Mouse (Mus musculus) CH12.LX (cell line): ENCODE measurements around the gene Perm1. TPM values are rescaled to one million over a fixed set of nuclear protein-coding genes. Genes with fewer than 3 reads are reported as not detected.
A peak's percentile ranks its signal among the peaks of the same experiment; 100 is the strongest.

Source experiments
- DNase-seq: peaks from one replicate; pipeline ENCODE4 v3.0.0-alpha.2; 2013; ENCODE audit errors: extremely low read depth
- H3K27ac ChIP-seq: 2 replicates; pipeline ENCODE4 v1.5.1; 2012; ENCODE audit warnings: low read depth, mild to moderate bottlenecking, control low read depth, moderate library complexity; ENCODE audit not compliant: insufficient read depth
- H3K27me3 ChIP-seq: replicated peaks from 2 replicates; pipeline ENCODE3; 2012; ENCODE audit warnings: inconsistent platforms
- H3K36me3 ChIP-seq, 2 experiments: replicated peaks in 1 of 2; 2 replicates each; pipeline versions ENCODE3 to v1.6.1; 2012; ENCODE audit warnings: inconsistent platforms in 1 of 2, low read length in 1 of 2, mild to moderate bottlenecking in 1 of 2, mixed read lengths in 1 of 2, moderate library complexity in 1 of 2; ENCODE audit not compliant: control insufficient read depth in 1 of 2, insufficient read depth in 1 of 2
- H3K4me1 ChIP-seq, 2 experiments: 2 replicates each; pipeline ENCODE4 v1.6.1; 2012; ENCODE audit warnings: inconsistent platforms in 1 of 2, moderate library complexity in 1 of 2; ENCODE audit not compliant: insufficient read depth in 2 of 2, control insufficient read depth in 1 of 2
- H3K4me2 ChIP-seq: 2 replicates; pipeline ENCODE4 v1.6.1; 2012; ENCODE audit warnings: low read depth, mild to moderate bottlenecking, control low read depth; ENCODE audit not compliant: poor library complexity, insufficient read depth, severe bottlenecking
- H3K4me3 ChIP-seq, 3 experiments: fragments of 150-350 bp in 1 of 3; sonication (generic) in 1 of 3; replicated peaks in 1 of 3; 2 replicates each; pipeline versions ENCODE3 to v1.5.1; 2011 to 2012; ENCODE audit warnings: low read depth in 2 of 3, low read length in 2 of 3, mild to moderate bottlenecking in 2 of 3, moderate library complexity in 2 of 3, control low read depth in 1 of 3, improper control_type of control experiment in 1 of 3, inconsistent platforms in 1 of 3, mixed read lengths in 1 of 3; ENCODE audit not compliant: poor library complexity in 1 of 3
- H3K79me2 ChIP-seq: replicated peaks from 2 replicates; pipeline ENCODE4 v1.6.1; 2012; ENCODE audit warnings: mild to moderate bottlenecking, moderate library complexity; ENCODE audit not compliant: control insufficient read depth, poor library complexity, insufficient read depth, severe bottlenecking; ENCODE audit errors: extremely low read depth
- H3K9ac ChIP-seq: 2 replicates; pipeline ENCODE4 v1.6.1; 2012; ENCODE audit warnings: low read depth, mild to moderate bottlenecking, control low read depth, moderate library complexity; ENCODE audit not compliant: insufficient read depth
- H3K9me3 ChIP-seq: replicated peaks from 2 replicates; pipeline ENCODE3; 2012; ENCODE audit warnings: low read length, inconsistent platforms, mixed read lengths
- BHLHE40 ChIP-seq: IDR thresholded peaks from 2 replicates; pipeline ENCODE4 v1.6.1; 2011; ENCODE audit warnings: mild to moderate bottlenecking, low read depth, low read length, improper control_type of control experiment
- CHD1 ChIP-seq: IDR thresholded peaks from 2 replicates; pipeline ENCODE4 v1.6.1; 2012; ENCODE audit warnings: low read depth, low read length, improper control_type of control experiment, inconsistent platforms
- CHD2 ChIP-seq: IDR thresholded peaks from 2 replicates; pipeline ENCODE4 v1.6.1; 2011; ENCODE audit warnings: low read length, improper control_type of control experiment
- CTCF ChIP-seq, 2 experiments: IDR thresholded peaks in 1 of 2; conservative IDR thresholded peaks in 1 of 2; 2 replicates each; pipeline ENCODE4 v1.5.1; 2011 to 2012; ENCODE audit warnings: low read depth in 2 of 2, low read length in 2 of 2, improper control_type of control experiment in 1 of 2, inconsistent platforms in 1 of 2, mild to moderate bottlenecking in 1 of 2, moderate library complexity in 1 of 2
- E2F4 ChIP-seq: IDR thresholded peaks from 2 replicates; pipeline ENCODE4 v1.6.1; 2011; ENCODE audit warnings: low read depth, low read length, improper control_type of control experiment; ENCODE audit not compliant: insufficient replicate concordance
- ELF1 ChIP-seq: IDR thresholded peaks from 2 replicates; pipeline ENCODE4 v1.6.1; 2014; ENCODE audit warnings: low read depth, mild to moderate bottlenecking, inconsistent platforms, low read length, improper control_type of control experiment
- EP300 ChIP-seq: IDR thresholded peaks from 2 replicates; pipeline ENCODE4 v1.6.1; 2011; ENCODE audit warnings: low read length, improper control_type of control experiment
- ETS1 ChIP-seq: conservative IDR thresholded peaks from 2 replicates; pipeline ENCODE4 v1.6.1; 2012; ENCODE audit warnings: low read depth, mild to moderate bottlenecking, inconsistent platforms, low read length, improper control_type of control experiment, moderate library complexity
- GABPA ChIP-seq: IDR thresholded peaks from 2 replicates; pipeline ENCODE4 v1.6.1; 2012; ENCODE audit warnings: low read depth, low read length, improper control_type of control experiment, inconsistent platforms; ENCODE audit not compliant: insufficient replicate concordance
- HCFC1 ChIP-seq: IDR thresholded peaks from 2 replicates; pipeline ENCODE4 v1.6.1; 2012; ENCODE audit warnings: low read depth, mild to moderate bottlenecking, inconsistent platforms, low read length, improper control_type of control experiment
- IRF4 ChIP-seq: IDR thresholded peaks from 2 replicates; pipeline ENCODE4 v1.6.1; 2014; ENCODE audit warnings: low read depth, mild to moderate bottlenecking, inconsistent platforms, low read length, improper control_type of control experiment
- JUN ChIP-seq: IDR thresholded peaks from 2 replicates; pipeline ENCODE4 v1.6.1; 2011; ENCODE audit warnings: low read depth, mild to moderate bottlenecking, low read length, improper control_type of control experiment, moderate library complexity; ENCODE audit not compliant: insufficient read depth
- JUND ChIP-seq: conservative IDR thresholded peaks from 2 replicates; pipeline ENCODE4 v1.6.1; 2011; ENCODE audit warnings: low read depth, low read length, improper control_type of control experiment
- KAT2A ChIP-seq: IDR thresholded peaks from 2 replicates; pipeline ENCODE4 v1.6.1; 2012; ENCODE audit warnings: low read length, improper control_type of control experiment, inconsistent platforms; ENCODE audit not compliant: insufficient replicate concordance
- MAFK ChIP-seq: IDR thresholded peaks from 2 replicates; pipeline ENCODE4 v1.6.1; 2011; ENCODE audit warnings: low read length, improper control_type of control experiment; ENCODE audit not compliant: insufficient replicate concordance
- MAX ChIP-seq: IDR thresholded peaks from 2 replicates; pipeline ENCODE4 v1.6.1; 2011; ENCODE audit warnings: low read length, improper control_type of control experiment
- MAZ ChIP-seq: IDR thresholded peaks from 2 replicates; pipeline ENCODE4 v1.6.1; 2012; ENCODE audit warnings: low read depth, mild to moderate bottlenecking, inconsistent platforms, low read length, improper control_type of control experiment, moderate library complexity
- MEF2A ChIP-seq: IDR thresholded peaks from 2 replicates; pipeline ENCODE4 v1.6.1; 2014; ENCODE audit warnings: low read depth, mild to moderate bottlenecking, inconsistent platforms, low read length, improper control_type of control experiment, borderline replicate concordance
- MXI1 ChIP-seq: IDR thresholded peaks from 2 replicates; pipeline ENCODE4 v1.6.1; 2011; ENCODE audit warnings: mild to moderate bottlenecking, low read depth, low read length, improper control_type of control experiment
- MYC ChIP-seq: IDR thresholded peaks from 2 replicates; pipeline ENCODE4 v1.6.1; 2011; ENCODE audit warnings: low read depth, mild to moderate bottlenecking, improper control_type of control experiment, low read length
- NELFE ChIP-seq: IDR thresholded peaks from 2 replicates; pipeline ENCODE4 v1.6.1; 2011; ENCODE audit warnings: low read depth, low read length, improper control_type of control experiment
- NRF1 ChIP-seq: IDR thresholded peaks from 2 replicates; pipeline ENCODE4 v1.6.1; 2014; ENCODE audit warnings: low read depth, mild to moderate bottlenecking, inconsistent platforms, low read length, improper control_type of control experiment, moderate library complexity
- PAX5 ChIP-seq: IDR thresholded peaks from 2 replicates; pipeline ENCODE4 v1.6.1; 2012; ENCODE audit warnings: low read length, inconsistent platforms, mixed read lengths
- POLR2A ChIP-seq: IDR thresholded peaks from 2 replicates; pipeline ENCODE4 v1.6.1; 2011; ENCODE audit warnings: low read depth, mild to moderate bottlenecking, improper control_type of control experiment, low read length
- POLR2AphosphoS2 ChIP-seq: IDR thresholded peaks from 2 replicates; pipeline ENCODE4 v1.6.1; 2011; ENCODE audit warnings: low read depth, low read length, improper control_type of control experiment
- RAD21 ChIP-seq: IDR thresholded peaks from 2 replicates; pipeline ENCODE4 v1.6.1; 2011; ENCODE audit warnings: low read depth, mild to moderate bottlenecking, low read length, improper control_type of control experiment, moderate library complexity
- RCOR1 ChIP-seq: conservative IDR thresholded peaks from 2 replicates; pipeline ENCODE4 v1.6.1; 2012; ENCODE audit warnings: low read depth, mild to moderate bottlenecking, inconsistent platforms, low read length, improper control_type of control experiment
- SIN3A ChIP-seq: IDR thresholded peaks from 2 replicates; pipeline ENCODE4 v1.6.1; 2012; ENCODE audit warnings: low read length, improper control_type of control experiment, inconsistent platforms
- SMC3 ChIP-seq: IDR thresholded peaks from 2 replicates; pipeline ENCODE4 v1.6.1; 2011; ENCODE audit warnings: low read depth, low read length, improper control_type of control experiment
- TBP ChIP-seq: conservative IDR thresholded peaks from 2 replicates; pipeline ENCODE4 v1.6.1; 2011; ENCODE audit warnings: low read depth, low read length, improper control_type of control experiment
- TCF12 ChIP-seq: IDR thresholded peaks from 2 replicates; pipeline ENCODE4 v1.6.1; 2014; ENCODE audit warnings: low read depth, mild to moderate bottlenecking, inconsistent platforms, low read length, improper control_type of control experiment
- UBTF ChIP-seq: IDR thresholded peaks from 2 replicates; pipeline ENCODE4 v1.6.1; 2012; ENCODE audit warnings: low read depth, mild to moderate bottlenecking, inconsistent platforms, low read length, improper control_type of control experiment, moderate library complexity
- USF1 ChIP-seq: IDR thresholded peaks from 2 replicates; pipeline ENCODE4 v1.6.1; 2014; ENCODE audit warnings: low read depth, mild to moderate bottlenecking, inconsistent platforms, low read length, improper control_type of control experiment
- USF2 ChIP-seq: conservative IDR thresholded peaks from 2 replicates; pipeline ENCODE4 v1.6.1; 2011; ENCODE audit warnings: low read depth, low read length, improper control_type of control experiment
- ZC3H11A ChIP-seq: IDR thresholded peaks from 2 replicates; pipeline ENCODE4 v1.6.1; 2012; ENCODE audit warnings: low read depth, mild to moderate bottlenecking, inconsistent platforms, low read length, improper control_type of control experiment
- ZKSCAN1 ChIP-seq: IDR thresholded peaks from 2 replicates; pipeline ENCODE4 v1.6.1; 2012; ENCODE audit warnings: low read depth, inconsistent platforms, low read length, improper control_type of control experiment, borderline replicate concordance
- ZMIZ1 ChIP-seq: IDR thresholded peaks from 2 replicates; pipeline ENCODE4 v1.6.1; 2012; ENCODE audit warnings: low read depth, mild to moderate bottlenecking, inconsistent platforms, low read length, improper control_type of control experiment
- ZNF384 ChIP-seq: IDR thresholded peaks from 2 replicates; pipeline ENCODE4 v1.6.1; 2012; ENCODE audit warnings: low read depth, low read length, improper control_type of control experiment, inconsistent platforms
- dilution Hi-C: fragments of 300-500 bp; cut with MboI; formaldehyde crosslinking; loops from 2 replicates; pipeline ENCODE4 v1.14.3; 2020; ENCODE audit warnings: low sequenced_read_pairs; ENCODE audit not compliant: extremely low pct_unique_long_range_greater_than_20kb, extremely low pct_ligation_motif_present
- in situ Hi-C: fragments of 300-500 bp; cut with MboI; formaldehyde crosslinking; loops from 3 replicates; pipeline ENCODE4 v1.14.3; 2019; ENCODE audit warnings: low sequenced_read_pairs, low pct_ligation_motif_present, low pct_unique_long_range_greater_than_20kb, mixed read lengths
- polyA plus RNA-seq: library from polyadenylated mRNA; unstranded; fragments of >175 nt; gene quantifications from 2 replicates; pipeline ENCODE4 v1.2.1, GENCODE M21; 2012; ENCODE audit warnings: low read depth; ENCODE audit not compliant: insufficient read length
- total RNA-seq, 2 experiments: library from RNA; depleted of rRNA; stranded (reverse); fragments of 300-350 nt in 1 of 2; fragments of >200 nt in 1 of 2; gene quantifications; 2 replicates each; pipeline ENCODE4 v1.2.3; 2012 to 2014

Perm1 gene
- total and polyA plus RNA-seq, 3 experiments: 0.08 to 0.43 TPM; not detected in 1

GRCm38 (mm10) chr4:156235808-156236533 lies 20.3 kb downstream of the Perm1 start, which contains the start of gene Noc2l:
Noc2l (plus strand) TSS chr4:156236010.
- dilution Hi-C loops (no loop called here), in situ Hi-C loops (no loop called here)
- H3K27ac ChIP-seq: peak within 1 kb of the TSS; percentile 79
- H3K9me3 ChIP-seq: no peaks in the 10 kb centered on the region
- peak; percentile 88 for DNase-seq
- H3K79me2 ChIP-seq: peaks cover 33% of the 10 kb centered on the region
- H3K27me3 ChIP-seq: no peaks in the 10 kb centered on the region
- peak within 1 kb of the TSS; percentile 85 for H3K9ac ChIP-seq
- peak within 1 kb of the TSS; percentile 75 for H3K4me2 ChIP-seq
- H3K36me3 ChIP-seq: peaks cover 58 to 70% of the 10 kb centered on the region in 2 experiments
- H3K4me1 ChIP-seq: peaks cover 8 to 32% of the 10 kb centered on the region in 2 experiments
- peak within 1 kb of the TSS; percentile 67 to 88 (median 85) for H3K4me3 ChIP-seq
- TF ChIP-seq NRF1 (peak; percentile 58), TBP (no peak), MYC (peak; percentile 78), SMC3 (no peak), GABPA (no peak; the same call in 1 of the 2 replicates), MAZ (no peak), TCF12 (peak; percentile 88), USF1 (no peak), HCFC1 (peak; percentile 86), EP300 (no peak), CHD1 (no peak), SIN3A (peak; percentile 90), NELFE (peak; percentile 84), CTCF (conservative IDR thresholded peaks at IDR 0.05 in 1 of 2, IDR thresholded peaks at IDR 0.05 in 1 of 2; ENCODE audit: low read depth in 2 of 2, low read length in 2 of 2) (no peak), ETS1 (no peak), MAX (peak; percentile 87), MEF2A (no peak), CHD2 (no peak), USF2 (no peak), E2F4 (no peak), RCOR1 (no peak), KAT2A (peak; percentile 81; the same call in 1 of the 2 replicates), MAFK (no peak), JUN (no peak), ZMIZ1 (peak; percentile 66), POLR2A (peak; percentile 84), PAX5 (no peak), UBTF (peak; percentile 67; the same call in 1 of the 2 replicates), BHLHE40 (peak; percentile 71), IRF4 (no peak; the same call in 1 of the 2 replicates), JUND (no peak), ZKSCAN1 (no peak), ZC3H11A (no peak), ZNF384 (no peak), RAD21 (no peak), ELF1 (peak; percentile 89), MXI1 (peak; percentile 97), POLR2AphosphoS2 (peak; percentile 56; the same call in 1 of the 2 replicates)
